Mouse (Mus musculus) bone marrow macrophage, adult 2 months (primary cell): ENCODE data around the gene Irf8. TPM values are rescaled to one million over a fixed set of nuclear protein-coding genes. Genes with fewer than 3 reads are reported as not detected.

ENCODE experiments used
- H3K27ac ChIP-seq: 2 replicates; pipeline ENCODE4 v1.5.1; 2012; ENCODE audit warnings: low read depth, low read length; ENCODE audit not compliant: insufficient read depth
- H3K4me1 ChIP-seq: 2 replicates; pipeline ENCODE4 v1.6.1; 2012; ENCODE audit warnings: low read length; ENCODE audit not compliant: control insufficient read depth, insufficient read depth
- H3K4me3 ChIP-seq: 2 replicates; pipeline ENCODE4 v1.5.1; 2012; ENCODE audit warnings: mild to moderate bottlenecking, low read length, moderate library complexity; ENCODE audit not compliant: insufficient read depth
- CTCF ChIP-seq: IDR thresholded peaks from 2 replicates; pipeline ENCODE4 v1.5.1; 2012; ENCODE audit warnings: low read depth, mild to moderate bottlenecking, low read length, moderate library complexity
- POLR2A ChIP-seq: IDR thresholded peaks from 2 replicates; pipeline ENCODE4 v1.6.1; 2012; ENCODE audit warnings: mild to moderate bottlenecking, low read depth, low read length, borderline replicate concordance
- polyA plus RNA-seq: library from polyadenylated mRNA; stranded (reverse); fragments of >200 nt; gene quantifications from 2 replicates; pipeline ENCODE4 v1.2.4, GENCODE M21; 2012; ENCODE audit not compliant: missing spikeins, insufficient read depth, insufficient read length

Irf8 gene
- polyA plus RNA-seq, 1 experiment: 157 TPM

DNA sequence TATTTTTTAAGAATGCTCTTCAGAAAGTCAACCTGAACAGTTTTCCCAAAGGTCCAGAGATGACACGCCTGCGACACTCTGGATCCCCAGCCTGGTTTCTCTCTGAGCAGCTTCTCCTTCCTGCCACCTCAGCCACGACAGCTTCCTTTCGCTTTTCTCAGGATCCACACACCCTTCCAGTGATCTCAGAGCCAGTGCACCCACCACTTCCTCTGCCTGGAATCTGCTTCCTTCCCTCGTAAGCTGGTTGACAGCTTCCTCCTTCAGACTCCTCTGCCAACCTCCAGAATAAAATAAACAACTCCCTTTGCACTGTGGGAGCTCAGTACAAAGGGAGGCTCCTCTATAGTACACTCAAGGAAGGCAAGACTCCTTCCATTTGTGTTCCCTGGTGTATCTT is 27.1 kb downstream of the Irf8 start:
- peak overlapping the region; percentile 16; the same call in 1 of the 2 replicates for H3K4me3 ChIP-seq
- peak overlapping the region; percentile 72 for H3K27ac ChIP-seq
- TF ChIP-seq POLR2A (no peak), CTCF (no peak)
- H3K4me1 ChIP-seq: peaks cover 34% of the 10 kb centered on the region

DNA sequence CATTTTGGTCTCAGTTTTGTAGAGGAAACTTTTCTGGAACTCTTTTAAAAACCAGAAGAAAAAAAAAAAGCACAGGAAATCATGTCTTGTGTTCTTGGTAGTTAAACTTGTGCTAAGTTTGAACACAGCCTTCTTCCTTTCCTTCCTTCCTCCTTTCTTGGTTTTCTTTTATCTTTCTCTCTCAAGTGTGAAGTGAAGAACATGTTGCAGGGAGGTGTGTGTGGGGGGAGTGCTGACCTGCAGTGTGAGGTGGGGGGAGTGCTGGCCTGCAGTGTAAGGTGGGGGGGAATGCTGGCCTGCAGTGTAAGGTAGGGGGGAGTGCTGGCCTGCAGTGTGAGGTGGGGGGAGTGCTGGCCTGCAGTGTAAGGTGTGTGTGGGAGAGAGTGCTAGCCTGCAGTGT is 28.5 kb downstream of the Irf8 start:
- peaks cover 38% of the 10 kb centered on the region for H3K4me1 ChIP-seq
- TF ChIP-seq CTCF: no peak
- no peak for TF ChIP-seq POLR2A
- H3K27ac ChIP-seq: no peak overlapping the region
- H3K4me3 ChIP-seq: no peak overlapping the region

DNA sequence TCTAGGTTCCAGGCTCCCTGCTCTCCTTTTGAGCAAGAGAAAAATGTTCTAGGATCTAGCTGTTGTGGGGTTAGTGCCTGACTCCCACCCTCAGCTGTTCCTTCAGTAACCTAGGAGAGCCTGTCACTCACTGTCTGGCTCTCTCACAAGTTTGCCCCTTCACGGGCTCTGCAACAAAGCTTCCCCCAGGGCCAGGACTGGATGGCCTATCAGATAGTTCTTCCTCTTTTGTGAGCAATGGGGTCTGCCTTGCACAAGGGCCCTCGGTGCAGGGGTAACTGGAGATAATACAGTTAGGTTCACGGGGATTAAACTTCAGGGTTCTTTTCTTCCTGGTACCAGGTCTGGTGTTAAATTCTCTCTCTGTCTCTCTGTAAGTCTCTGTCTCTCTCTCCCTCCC is 30.5 kb downstream of the Irf8 start:
- Histone ChIP-seq H3K4me3 (no peak overlapping the region), H3K27ac (no peak overlapping the region), H3K4me1 (peaks cover 28% of the 10 kb centered on the region)
- TF ChIP-seq CTCF (no peak), POLR2A (no peak)

DNA sequence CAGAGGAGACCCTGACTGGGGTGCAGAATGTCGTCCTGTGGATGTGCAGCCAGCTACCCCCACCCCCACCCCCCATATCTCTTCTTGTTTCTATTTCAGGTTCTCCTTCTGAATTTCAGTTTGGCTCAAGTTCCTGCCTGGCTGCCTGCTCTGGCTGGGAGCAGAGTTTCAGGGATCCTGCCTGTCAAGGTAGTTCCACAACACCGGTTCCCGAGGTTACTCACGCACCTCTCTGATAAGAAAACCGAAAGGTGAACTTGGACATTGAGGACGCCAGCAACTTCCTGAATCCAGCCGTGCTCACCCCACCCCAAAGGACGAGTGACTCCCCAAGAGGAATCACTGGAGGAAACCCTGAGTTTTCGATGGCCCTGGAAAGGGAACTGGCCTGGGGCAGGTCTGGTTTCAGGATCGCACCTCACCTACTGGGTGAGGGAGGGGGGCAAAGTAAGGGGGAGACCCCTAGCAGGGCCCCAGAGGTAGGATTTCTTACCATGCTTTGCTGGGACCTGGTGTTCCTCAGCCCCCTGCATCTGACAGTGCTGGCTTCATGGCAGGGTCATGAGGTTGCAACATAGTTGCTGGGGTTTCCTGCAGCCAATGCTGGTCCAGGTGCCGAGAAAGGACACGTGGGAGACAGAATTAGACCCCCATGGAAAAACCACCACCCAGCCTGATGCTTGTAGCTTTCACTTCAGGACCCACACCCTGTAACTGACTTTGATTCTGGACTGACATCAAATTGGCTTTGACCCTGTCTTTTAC is 32.5 kb downstream of the Irf8 start:
- Histone ChIP-seq H3K4me1 (peaks cover 21% of the 10 kb centered on the region), H3K27ac (no peak overlapping the region), H3K4me3 (no peak overlapping the region)
- no peak for TF ChIP-seq POLR2A
- TF ChIP-seq CTCF: no peak

DNA sequence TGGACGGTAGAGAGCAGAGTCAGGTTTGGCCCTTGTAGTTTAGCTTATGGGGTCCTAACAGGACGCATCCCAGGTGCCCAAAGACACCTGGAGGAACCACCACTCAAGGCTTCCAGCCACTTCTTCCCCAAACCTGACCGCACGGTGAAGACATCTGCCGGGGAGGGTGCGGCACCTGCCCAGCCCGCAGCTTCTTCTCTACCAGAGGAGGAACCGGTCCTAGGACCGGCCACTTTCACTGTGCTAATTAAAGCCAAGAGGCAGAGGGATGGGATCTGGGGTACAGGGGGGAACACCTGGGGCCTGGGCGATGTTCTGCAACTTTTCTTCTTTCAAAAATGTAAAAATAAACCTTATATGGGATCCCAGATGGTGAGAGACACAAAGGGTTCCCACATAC is 41.0 kb downstream of the Irf8 start:
- no peak for TF ChIP-seq POLR2A
- TF ChIP-seq CTCF: no peak
- Histone ChIP-seq H3K27ac (no peak overlapping the region), H3K4me3 (no peak overlapping the region), H3K4me1 (no peaks in the 10 kb centered on the region)

DNA sequence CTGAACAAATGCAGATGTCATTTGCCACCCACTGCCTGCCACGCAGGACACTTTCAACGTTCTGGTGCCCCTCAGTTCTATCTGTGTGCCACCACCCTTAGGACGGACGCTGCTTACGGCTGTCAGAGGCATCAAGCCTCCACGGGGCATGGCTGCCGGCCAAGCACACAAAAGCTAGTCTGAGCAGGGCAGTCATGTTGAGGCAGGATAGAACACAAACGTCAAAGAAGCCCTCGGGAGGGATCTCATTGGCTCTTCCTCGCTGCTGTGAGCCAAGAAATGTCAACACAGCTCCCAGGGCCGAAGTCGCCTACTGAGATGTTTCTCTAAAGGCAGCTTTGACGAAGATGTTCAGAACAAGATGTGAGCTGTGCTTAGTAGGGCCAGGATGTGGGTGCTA is 41.6 kb downstream of the Irf8 start:
- TF ChIP-seq CTCF (no peak), POLR2A (no peak)
- H3K4me1 ChIP-seq: no peaks in the 10 kb centered on the region
- H3K4me3 ChIP-seq: no peak overlapping the region
- no peak overlapping the region for H3K27ac ChIP-seq

DNA sequence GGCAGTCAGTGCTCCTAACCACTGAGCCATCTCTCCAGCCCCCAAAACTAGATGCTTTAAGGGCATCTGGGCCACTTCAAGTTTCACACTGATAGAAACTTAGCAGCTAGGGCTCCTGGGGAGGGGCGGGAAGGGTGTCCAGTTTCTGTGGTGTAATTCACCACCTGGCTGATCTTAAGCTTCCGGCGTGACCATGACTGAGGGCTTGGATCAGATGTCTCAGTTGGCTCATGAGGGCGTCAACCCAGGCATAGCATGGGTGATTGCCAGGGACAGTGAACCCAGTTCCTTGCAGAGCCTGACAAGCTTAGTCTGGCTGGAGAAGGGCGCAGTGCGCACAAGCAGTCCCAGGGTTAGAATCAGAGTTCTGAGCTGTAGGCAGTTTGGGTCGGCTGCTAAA is 42.9 kb downstream of the Irf8 start:
- Histone ChIP-seq H3K4me1 (no peaks in the 10 kb centered on the region; the same call in 1 of the 2 replicates), H3K4me3 (no peak overlapping the region), H3K27ac (no peak overlapping the region)
- TF ChIP-seq CTCF (no peak), POLR2A (no peak)

DNA sequence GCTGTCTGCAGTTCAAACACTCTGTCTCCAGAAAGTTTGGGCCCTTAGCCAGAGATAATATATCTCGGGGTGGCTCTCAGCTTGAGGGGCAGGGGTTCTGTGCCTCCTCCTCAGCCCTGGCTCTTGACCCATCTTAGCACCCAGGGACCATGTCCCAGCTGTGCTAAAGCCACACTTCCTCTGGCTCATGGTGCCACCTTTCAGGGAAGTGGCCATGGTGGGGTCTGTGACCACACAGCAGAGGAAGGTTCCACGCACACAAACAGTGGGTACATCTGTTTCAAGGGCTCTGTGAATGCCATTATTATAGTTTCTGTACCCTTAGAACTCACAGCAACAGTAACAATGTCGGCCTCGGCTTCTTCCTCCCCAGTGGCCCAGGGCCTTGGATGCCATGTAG is 47.6 kb downstream of the Irf8 start:
- peaks cover 5% of the 10 kb centered on the region for H3K4me1 ChIP-seq
- TF ChIP-seq POLR2A (no peak), CTCF (no peak)
- H3K4me3 ChIP-seq: no peak overlapping the region
- no peak overlapping the region for H3K27ac ChIP-seq

DNA sequence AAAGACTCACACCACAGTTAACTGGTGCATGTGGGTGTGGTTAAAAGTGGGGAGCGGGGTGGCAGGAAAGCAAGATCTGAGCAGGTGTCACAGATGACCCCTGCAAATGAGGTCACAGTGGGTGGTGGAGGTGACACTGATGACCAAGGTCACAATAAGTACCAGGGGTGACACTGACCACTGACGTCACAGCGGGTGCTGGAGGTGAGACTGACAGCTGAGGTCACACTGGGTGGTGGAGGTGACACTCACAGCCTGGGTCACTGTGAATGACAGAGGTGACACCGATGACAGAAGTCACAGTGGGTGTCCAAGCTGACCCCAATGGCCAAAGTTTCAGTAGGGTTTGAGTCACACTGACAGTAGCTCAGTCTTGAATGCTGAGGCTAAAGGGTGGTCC is 50.6 kb downstream of the Irf8 start:
- Histone ChIP-seq H3K4me3 (no peak overlapping the region), H3K4me1 (peaks cover 5% of the 10 kb centered on the region), H3K27ac (no peak overlapping the region)
- no peak for TF ChIP-seq CTCF
- no peak for TF ChIP-seq POLR2A

DNA sequence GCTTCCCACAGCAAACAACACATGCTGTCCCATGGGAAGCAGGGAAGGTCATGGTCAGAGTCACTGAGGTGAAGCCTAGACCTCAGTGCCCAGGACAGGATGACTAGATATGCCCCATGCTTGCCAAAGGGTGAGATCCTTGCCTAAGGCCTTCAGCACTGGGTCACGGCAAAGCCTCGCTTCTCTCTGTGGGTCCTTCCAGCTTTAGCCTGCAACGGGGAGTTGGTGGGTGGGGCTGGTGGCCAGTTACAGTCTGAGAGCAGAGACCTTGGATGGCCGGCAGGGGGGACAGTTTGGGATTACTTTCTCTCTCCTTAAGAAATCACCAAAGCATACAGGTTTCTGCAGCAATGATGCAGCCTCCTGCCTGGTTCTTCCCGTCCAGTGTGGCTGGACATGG is 51.5 kb downstream of the Irf8 start:
- Histone ChIP-seq H3K27ac (no peak overlapping the region), H3K4me3 (no peak overlapping the region), H3K4me1 (peaks cover 12% of the 10 kb centered on the region)
- TF ChIP-seq CTCF: no peak
- TF ChIP-seq POLR2A: no peak

DNA sequence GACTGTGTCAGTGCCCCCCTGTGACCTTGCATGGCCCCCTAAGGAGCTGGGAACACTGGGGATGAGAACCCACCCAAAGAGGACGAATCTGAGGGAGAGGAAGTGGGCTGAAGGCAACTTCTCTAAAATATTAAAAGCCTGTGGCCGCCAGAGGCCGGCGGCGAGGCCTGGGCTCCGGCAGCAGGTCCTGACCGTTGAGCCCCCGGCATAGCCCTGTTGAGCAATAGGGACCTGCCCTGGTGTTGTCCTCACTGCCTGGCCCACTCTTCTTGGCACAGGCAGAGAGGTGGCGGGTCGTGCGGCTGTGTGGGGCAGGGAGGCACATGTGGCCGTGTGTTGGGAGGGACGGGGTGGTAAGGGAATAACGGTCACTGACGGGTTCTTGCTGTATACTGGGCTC is 56.6 kb downstream of the Irf8 start:
- TF ChIP-seq POLR2A: no peak
- no peak for TF ChIP-seq CTCF
- H3K4me3 ChIP-seq: no peak overlapping the region
- H3K27ac ChIP-seq: peak overlapping the region; percentile 30
- peaks cover 16% of the 10 kb centered on the region for H3K4me1 ChIP-seq
